Mouse (Mus musculus) CD4-positive naive resting alpha-beta T cell, adult 57 days (primary cell): Measurements from ENCODE around the gene Zw10. TPM values are rescaled to one million over a fixed set of nuclear protein-coding genes. Genes with fewer than 3 reads are reported as not detected.

Experiments
- total RNA-seq: library from RNA; stranded (reverse); gene quantifications from one replicate; pipeline ENCODE4 v1.2.4, GENCODE M21; 2023

The Zw10 gene
- 46.2 TPM for total RNA-seq

DNA sequence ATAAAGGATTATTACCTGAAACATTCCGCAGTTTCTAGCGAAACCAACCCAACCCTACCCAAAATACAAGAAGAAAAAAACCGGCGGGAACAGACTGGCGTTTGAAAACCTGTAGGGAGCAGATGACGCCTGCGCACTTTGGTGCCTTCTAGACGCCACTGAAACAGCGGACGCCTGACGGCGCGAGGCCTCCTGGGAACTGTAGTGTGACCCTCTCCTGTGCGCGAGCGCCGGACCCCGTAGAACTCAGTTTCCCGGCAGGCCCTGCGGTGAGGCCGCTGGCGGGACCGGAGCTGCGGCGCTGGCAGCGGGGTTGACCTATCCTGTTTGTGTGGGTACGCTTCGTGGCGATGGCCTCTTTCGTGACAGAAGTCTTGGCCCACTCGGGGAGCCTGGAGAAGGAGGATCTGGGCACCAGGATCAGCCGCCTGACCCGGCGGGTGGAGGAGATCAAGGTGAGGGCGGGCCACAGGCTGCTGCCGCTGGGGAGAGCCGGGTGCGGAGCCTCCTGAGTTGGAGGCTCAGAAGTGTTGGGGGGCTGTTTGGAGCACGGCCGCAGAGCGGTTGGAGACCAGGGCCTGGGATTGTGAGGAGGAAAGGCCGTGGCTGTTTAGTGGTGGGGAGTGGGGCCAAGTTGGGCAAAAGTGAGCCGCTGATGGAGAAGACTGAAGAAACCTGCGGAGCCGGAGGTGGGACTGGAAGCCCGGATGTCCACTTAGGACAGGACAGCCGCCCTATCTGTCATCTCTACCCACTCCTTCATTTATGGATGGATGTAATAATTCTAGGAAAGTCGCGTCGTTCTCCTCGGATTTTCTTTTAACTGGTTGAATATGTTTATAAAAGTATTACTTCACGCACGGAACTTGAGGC is at the start of gene Zw10:
Gene Zw10, plus strand, starts transcription at position 281 of the 873 bp plus-strand sequence.

GRCm38 (mm10) chr9:49081107-49081506 is 25.7 kb downstream of the Zw10 start, which contains the start of gene Tmprss5:
TSS of gene Tmprss5 (plus strand) at chr9:49081260.

Other genes with a start within 250 kb of the Zw10 start
- gene Zbtb16, start 219.4 kb upstream of the Zw10 start, total RNA-seq = 2.8 TPM
- gene Htr3a, start 144.5 kb upstream of the Zw10 start, total RNA-seq = not detected
- not detected for gene Htr3b, start 90.6 kb upstream of the Zw10 start, total RNA-seq
- 181 TPM for gene Usp28, start 70.2 kb upstream of the Zw10 start, total RNA-seq
- not detected for gene Tmprss5, start 25.6 kb downstream of the Zw10 start, total RNA-seq
- gene Gm4894, start 194.9 kb downstream of the Zw10 start, total RNA-seq = not detected